Mouse (Mus musculus): ENCODE results near the gene Dgkd.

Gene Dgkd

GRCm38 (mm10) chr1:87877552-87878283 is 24.6 kb downstream of the Dgkd start:
- in situ Hi-C loops (cut with MboI, MseI) = no loop called here

DNA sequence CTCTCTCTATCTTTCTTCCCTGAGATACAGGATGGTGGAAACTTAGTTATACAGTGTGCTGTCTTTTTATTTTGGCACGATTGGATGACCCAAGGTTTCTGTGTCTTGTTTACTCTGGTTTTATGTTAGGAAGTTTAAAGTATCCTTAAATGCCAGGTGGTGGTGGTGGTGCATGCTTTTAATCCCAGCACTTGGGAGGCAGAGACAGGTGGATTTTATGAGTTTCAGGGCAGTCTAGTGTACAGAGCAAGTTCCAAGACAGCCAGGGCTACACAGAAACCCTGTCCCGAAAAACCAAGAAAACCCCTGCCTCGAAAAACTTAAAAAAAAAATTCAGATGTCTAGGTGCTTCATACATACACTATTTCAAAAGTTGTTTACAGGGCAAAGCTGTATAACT is 25.9 kb downstream of the Dgkd start:
- in situ Hi-C loops (cut with MboI, MseI) = no loop called here

GRCm38 (mm10) chr1:87879494-87880325 is 26.6 kb downstream of the Dgkd start:
- in situ Hi-C loops (cut with MboI, MseI) = loop anchor here in 1 of 2 experiments (5.0 kb wide), 1 partner anchor 32 kb away; no protein-coding TSS in a partner anchor

GRCm38 (mm10) chr1:87880326-87880627 is 27.2 kb downstream of the Dgkd start:
- in situ Hi-C loops (cut with MboI, MseI) = loop anchor here in 1 of 2 experiments (5.0 kb wide), 1 partner anchor 33 kb away; no protein-coding TSS in a partner anchor

- in situ Hi-C loops (cut with MboI, MseI) = loop anchor here in 1 of 2 experiments (5.0 kb wide), 1 partner anchor 34 kb away; no protein-coding TSS in a partner anchor
These were observed 27.8 kb downstream of the Dgkd start for GRCm38 (mm10) chr1:87880856-87881255.

DNA sequence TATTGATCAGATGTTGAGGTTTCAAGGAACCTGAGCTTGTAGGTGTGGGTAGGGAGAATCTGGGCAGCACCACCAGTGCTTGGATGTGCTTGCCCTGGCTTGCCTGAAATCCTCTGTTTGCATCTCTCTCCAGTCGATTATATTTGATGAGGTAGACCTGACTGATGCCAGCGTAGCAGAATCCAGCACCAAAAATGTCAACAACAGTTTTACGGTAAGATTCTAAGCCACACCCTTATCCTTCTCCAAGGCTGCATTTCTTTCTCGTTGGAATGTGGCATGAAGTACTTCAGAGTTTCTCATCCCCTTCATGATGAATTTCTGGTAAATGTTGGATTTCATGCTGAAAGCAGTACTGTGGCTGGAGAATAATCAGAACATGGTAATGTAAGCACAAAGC is 28.6 kb downstream of the Dgkd start:
- in situ Hi-C loops (cut with MboI, MseI) = loop anchor here in 1 of 2 experiments (5.0 kb wide), 1 partner anchor 34 kb away; no protein-coding TSS in a partner anchor

DNA sequence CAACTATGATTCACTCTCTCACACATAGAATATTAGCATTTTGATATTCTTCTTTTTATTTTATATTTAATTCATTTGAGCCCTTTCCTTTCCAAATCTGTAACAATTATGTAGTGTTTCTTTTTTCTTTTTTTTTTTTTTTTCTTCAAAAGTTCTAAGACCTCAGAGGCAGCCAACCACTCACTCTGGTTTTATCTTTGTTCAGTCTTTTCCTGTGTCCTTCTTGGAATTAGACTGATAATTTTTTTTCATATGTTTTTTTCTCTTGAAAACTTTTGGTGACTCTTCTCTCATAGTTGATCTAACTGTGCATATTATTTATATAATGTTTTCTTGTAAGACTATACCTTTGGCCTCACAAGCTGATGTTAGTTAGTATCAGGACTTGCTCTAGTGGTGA is 29.5 kb downstream of the Dgkd start:
- in situ Hi-C loops (cut with MboI, MseI) = loop anchor here in 1 of 2 experiments (5.0 kb wide), 1 partner anchor 35 kb away; no protein-coding TSS in a partner anchor

DNA sequence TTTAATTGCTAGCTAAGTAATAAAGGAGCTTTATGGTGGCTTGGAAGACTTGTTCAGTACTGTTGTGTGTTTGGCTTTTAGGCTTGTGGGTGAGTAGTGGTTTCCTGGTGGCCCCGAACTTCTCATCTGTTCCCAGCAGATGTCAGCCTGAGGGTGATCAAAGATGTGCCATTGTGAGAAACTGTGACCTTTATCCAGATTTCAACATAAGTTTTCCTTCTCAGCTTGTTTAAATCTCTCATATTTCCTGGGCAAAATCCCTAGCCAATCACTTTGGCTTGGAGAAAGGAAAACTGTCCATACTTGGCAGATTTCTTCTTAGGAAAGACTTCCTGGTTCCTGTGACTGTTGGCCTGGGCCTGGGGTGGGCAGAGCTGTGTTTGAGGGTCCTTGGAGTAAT is 37.9 kb downstream of the Dgkd start:
- in situ Hi-C loops (cut with MboI, MseI) = no loop called here

GRCm38 (mm10) chr1:87891634-87892033 is 38.5 kb downstream of the Dgkd start:
- in situ Hi-C loops (cut with MboI, MseI) = no loop called here

GRCm38 (mm10) chr1:87892499-87892898 is 39.4 kb downstream of the Dgkd start:
- in situ Hi-C loops (cut with MboI, MseI) = no loop called here

DNA sequence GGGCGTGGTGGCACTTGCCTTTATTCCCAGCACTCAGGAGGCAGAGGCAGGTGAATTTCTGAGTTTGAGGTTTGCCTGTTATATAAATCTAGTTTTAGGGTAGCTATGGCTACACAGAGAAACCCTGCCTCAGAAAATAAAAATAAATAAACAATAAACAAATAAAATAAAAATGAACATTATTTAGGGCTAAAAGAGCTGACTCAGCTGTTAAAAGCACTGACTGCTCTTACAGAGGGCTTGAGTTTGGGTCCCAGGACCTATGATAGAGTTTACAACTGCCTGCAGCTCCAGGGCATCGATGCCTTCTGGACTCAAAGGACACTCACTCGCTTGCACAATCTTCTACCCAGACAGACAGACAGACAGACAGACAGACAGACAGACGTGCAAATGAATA is 40.3 kb downstream of the Dgkd start:
- in situ Hi-C loops (cut with MboI, MseI) = no loop called here

GRCm38 (mm10) chr1:87896921-87897320 is 43.8 kb downstream of the Dgkd start:
- in situ Hi-C loops (cut with MboI, MseI) = no loop called here

DNA sequence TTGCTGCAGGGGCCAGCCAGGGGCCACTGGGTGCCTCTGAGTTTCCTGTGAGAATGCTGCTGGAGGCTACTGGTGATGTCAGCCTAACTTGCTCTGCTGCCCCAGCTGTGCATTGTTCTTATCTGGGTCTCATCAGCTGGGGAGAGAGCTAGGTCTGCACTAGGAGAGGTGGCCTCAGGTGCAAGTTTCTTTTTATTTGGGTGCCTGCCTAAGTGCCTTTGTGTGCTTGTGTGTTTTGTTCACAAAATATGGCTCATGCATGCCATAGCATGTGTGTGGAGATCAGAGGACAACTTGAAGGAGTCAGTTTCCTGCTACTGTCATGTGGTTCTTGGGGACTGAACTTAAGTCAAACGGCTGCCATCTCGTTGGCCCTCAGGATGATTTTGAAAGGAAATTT is 46.6 kb downstream of the Dgkd start:
- in situ Hi-C loops (cut with MboI, MseI) = no loop called here

GRCm38 (mm10) chr1:87900979-87901378 is 47.9 kb downstream of the Dgkd start:
- in situ Hi-C loops (cut with MboI, MseI) = no loop called here

- in situ Hi-C loops (cut with MboI, MseI) = no loop called here
These were observed 49.1 kb downstream of the Dgkd start for GRCm38 (mm10) chr1:87902186-87902585.

- in situ Hi-C loops (cut with MboI, MseI) = no loop called here
These were observed 53.4 kb downstream of the Dgkd start for GRCm38 (mm10) chr1:87906361-87906956.

DNA sequence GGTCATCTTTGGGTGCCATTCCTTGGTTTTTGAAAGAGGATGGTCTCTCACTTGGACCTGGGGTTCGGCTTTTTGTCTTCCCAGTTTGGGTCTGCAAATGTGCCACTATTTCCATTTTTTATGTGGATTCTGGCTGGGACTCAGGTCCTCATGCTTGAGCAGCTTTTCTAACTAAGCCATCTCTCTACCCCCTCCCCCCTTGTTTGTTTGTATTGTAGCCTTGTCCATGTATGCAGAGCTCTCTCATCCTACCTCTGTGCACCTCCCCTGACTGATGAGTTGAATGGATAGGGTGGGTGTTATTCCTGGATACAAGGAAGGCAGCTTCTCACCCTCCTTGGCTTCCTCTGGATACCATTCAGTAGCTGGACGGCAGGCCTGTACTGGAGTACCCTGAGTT is 54.9 kb downstream of the Dgkd start:
- in situ Hi-C loops (cut with MboI, MseI) = no loop called here

DNA sequence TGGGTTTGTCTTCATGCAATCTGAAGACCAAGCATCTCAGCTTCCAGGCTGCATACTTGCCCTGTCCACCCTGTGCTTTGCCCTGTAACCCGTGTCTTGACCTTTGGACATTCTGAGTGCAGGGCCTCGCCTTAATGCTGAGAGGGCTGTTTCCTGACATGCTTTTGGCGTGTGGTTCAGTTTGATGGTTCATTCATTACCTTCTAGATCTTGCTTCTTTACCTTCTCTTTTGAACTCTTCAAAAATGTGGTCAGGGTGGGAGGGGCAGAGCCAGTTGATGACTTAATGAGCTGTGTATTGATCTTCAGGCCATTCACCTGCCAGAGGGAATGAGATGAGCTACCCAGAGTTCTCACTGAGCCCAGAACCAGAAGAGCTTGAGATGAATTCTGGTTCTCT is 55.6 kb downstream of the Dgkd start:
- in situ Hi-C loops (cut with MboI, MseI) = no loop called here

- in situ Hi-C loops (cut with MboI, MseI) = no loop called here
These were observed 56.5 kb downstream of the Dgkd start for GRCm38 (mm10) chr1:87909565-87909964.

DNA sequence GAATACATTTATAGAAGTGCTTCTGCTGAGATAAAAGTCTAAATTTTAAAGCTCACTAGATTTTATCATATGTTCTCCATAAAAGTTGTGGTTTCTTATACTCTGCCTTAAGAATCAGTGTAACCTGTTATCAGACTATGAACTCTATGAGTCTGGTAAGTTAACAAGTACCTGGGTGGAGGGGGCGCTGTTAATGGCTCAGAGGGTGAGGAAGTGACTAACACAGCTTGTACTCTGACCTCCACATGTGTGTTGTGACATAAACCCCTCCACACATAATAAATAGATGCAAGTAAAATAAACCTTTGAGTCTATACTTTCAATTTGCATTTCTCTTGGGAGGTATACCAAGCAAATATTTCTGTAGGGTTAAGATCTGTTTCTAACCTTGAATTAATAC is 57.3 kb downstream of the Dgkd start:
- in situ Hi-C loops (cut with MboI, MseI) = loop anchor here in 1 of 2 experiments (5.0 kb wide), 1 partner anchor 98 kb away; no protein-coding TSS in a partner anchor

DNA sequence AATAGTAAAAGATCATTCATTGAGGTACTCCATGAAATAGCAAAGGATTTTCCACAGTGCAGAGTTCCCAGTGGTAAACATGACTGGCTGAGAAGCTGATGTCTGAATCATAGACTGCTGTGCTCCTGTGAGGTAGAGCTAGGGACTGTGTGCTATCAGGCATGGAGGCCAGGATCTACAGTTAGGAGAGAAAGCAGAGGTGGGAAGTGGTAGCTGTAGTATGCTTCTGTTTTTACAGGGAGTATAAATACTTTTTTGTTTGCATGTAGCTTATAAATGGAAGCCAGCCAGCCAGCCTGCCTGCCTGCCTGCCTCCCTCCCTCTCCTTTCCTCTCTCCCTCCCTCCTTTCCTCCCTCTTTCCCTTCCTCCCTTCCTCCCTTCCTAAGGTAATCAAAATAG is 60.3 kb downstream of the Dgkd start:
- in situ Hi-C loops (cut with MboI, MseI) = loop anchor here in 1 of 2 experiments (5.0 kb wide), 1 partner anchor 101 kb away; no protein-coding TSS in a partner anchor

DNA sequence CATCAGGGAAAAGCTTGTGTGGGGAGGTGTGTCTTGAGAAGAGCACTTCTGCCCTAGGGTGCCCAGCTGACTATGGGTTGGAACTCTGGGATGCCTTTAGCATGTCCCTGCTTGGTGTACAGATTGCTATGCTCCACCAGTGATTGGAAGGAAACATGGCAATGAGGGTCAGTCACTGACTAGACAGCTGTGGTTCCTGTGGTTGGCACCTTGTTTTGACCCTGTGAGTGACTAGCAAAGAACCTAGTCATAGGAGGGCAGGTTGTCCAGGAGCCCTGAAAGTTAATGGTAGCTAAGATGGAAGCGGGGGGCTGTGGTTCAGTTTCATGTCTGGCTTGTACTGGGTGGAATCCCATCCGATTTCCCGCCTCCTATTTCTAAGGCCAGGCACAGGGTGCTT is 64.3 kb downstream of the Dgkd start:
- in situ Hi-C loops (cut with MboI, MseI) = no loop called here
